Mouse (Mus musculus) cerebellum, adult 18-20 months (tissue): ENCODE data around the gene Sart1.

ENCODE experiments used
- DNase-seq, 2 experiments: peaks; one replicate each; pipeline ENCODE4 v3.0.0; 2021

The Sart1 gene

DNA sequence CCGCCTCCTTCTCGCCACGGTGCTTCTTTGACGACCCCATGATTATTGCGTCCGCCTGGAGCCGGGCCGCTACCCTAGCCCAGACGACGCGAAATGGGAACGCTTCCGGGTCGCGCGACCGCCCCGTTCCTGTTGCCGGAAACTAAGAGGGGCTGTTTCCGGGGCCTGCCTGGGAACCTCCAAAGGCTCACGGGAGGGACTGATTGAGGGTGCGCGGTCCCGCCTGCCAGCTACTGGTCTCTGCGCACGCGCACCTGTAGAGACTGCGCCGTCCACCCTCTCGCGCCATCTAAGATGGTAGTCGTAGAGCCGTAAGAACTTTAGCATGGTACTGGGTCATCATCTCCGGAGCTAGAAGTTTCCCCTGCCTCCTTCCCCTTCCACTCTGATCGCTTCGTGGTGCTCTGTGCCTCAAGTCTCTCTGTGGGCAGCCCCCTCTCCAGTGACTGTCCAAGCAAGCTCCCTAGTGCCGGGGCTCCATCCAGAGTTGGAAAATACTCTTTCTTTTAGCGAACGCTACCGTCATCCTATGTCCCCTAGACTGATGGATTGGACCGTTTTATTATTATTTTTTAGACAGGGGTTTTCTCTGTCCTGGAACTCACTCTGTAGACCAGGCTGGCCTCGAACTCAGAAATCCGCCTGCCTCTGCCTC is at the start of gene Sart1:
TSS of gene Sart1 (minus strand) at position 116 of the 655 bp plus-strand sequence.
- DNase-seq, result peak; percentile 96 to 97

DNA sequence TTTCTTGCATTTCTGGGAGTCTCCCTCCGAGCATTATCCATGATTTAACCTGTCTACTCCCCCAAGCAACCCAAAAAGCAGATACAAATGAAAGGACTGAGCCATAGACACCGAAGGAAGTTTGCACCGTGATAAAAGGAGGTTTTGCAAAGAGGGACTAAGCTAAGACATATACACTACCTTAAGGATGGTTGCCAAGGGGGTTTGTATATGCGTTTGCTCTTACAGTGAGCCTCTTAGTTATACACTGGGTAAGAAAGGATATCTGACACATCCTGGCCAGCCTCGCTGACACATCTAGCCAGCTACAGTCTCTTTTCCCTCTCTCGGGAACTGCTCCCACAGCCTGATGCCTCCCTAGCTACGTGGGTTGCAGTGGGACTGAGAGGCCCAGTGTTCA is 45.4 kb upstream of the Sart1 start:
- no peak for DNase-seq

DNA sequence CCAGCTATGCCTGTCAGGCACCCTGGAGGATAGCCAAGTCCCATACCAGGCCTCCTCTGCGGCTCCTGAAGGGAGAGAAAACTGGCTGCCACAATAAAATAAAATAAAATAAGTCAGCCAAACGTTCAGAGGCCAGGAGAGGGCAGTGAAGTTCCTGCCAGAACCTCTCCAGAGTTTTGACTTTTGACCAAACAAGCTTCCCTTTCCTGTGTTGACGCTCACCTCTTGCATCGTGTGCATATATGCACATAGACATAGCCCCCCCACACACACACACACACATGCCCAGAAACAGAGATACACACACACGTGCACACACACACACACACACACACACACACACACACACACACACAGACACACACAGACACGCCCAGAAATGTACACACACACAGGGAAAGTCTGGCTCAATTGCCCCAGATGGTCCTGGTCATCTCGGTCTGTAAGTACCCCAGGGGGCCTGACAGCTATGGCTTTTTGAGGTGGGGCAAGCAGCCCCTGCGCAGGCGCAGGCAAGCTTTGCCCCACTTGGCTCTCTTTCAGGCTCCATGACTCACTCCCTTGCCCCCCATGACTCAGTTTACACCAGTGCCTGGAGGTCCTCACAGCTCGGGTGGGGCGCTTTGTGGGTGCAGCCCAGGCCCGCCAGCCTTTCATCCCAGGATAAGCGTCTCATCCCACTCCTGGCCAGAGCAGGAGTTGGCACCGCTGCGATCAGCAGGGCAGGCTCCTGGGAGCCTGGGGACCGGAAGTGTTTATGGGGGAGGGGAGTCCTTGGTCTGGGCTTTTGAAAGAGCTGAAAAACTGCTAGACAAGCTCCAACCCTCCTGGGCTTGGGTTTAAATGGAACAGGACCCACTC is 44.7 kb upstream of the Sart1 start:
- DNase-seq, result peak; percentile 46 to 47

DNA sequence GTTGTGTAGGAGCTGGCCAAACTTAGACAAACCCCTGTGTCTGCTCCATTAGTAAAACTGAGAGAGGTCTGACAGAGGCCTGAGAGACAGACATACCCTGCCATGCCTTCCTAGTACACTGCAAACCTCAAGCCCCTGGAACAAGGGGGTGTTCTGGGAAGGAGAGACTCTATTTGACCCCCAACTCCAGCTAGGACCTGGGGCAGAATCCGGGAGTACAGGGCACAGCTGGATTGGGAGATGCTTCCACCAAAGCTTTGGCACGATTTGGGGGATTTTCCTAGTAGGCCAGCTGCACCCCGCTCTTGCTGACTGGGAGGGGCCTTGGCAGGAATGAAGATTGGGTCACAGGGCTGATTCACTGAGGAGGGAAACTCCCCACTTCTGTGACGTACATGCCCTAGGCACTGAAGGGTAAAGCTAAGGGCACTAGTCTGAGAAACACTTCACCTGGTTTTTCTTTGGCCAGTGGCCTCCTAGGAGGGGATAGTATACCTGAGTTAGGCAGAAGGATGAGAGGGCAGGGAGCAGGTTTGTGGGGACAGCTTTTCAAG is 43.5 kb upstream of the Sart1 start:
- no peak for DNase-seq

DNA sequence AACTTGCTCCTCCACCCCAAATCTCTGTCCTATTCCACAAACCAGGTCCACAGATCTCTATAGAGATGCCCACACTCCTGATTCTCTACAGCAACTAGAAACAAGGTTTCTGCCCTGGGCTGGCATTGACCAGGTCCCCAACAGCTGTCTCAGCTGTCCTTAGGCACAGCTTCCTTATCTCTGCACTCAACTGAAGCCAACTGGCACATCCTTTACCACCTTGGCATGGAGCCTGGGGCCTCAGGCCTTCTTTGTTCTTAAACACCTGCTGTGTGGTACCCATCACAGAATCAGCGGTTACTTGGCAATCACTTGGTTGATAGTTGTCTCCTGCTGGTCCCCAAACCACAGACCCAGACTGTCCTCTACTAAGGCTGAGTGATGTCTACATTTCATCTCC is 41.9 kb upstream of the Sart1 start:
- no peak for DNase-seq

DNA sequence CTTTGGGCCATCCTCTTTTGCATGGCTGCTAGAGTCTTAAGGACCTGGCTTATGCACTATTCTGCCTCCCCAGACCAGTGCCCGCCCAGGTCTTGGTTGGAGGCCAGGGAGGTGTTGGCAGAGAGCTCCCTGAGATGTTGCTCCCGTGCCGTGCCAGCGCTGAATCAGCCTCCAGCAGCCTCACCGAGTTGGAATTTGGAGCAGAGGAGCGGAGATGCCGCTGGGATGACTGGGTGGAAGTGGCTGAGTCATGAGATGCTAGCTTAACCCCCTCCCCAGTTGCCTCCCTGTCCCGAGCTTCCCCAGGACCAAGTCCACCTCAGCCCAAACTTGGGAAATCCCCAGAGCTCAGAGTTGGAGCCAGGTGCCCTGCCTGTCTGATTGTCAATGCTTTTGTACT is 41.3 kb upstream of the Sart1 start:
- DNase-seq, result peak; percentile 70 to 76

DNA sequence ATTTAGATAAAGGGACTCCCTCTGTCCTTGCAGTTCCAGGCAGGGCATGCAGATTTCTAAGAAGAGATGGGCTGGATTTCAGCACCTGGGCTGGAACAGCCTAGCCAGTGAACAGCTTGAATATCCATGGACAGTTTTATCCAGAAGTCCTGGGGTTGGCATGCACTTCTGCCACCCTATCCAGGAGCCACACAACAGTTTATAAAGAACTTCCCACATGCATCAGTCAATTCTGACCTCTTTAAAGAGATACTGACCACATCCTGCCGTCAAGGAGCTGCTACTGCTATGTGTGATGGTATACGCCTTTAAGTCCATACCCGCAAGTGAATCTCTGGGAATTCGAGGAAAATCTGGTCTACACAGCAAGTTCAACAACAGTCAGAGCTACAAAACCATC is 40.7 kb upstream of the Sart1 start:
- no peak for DNase-seq

DNA sequence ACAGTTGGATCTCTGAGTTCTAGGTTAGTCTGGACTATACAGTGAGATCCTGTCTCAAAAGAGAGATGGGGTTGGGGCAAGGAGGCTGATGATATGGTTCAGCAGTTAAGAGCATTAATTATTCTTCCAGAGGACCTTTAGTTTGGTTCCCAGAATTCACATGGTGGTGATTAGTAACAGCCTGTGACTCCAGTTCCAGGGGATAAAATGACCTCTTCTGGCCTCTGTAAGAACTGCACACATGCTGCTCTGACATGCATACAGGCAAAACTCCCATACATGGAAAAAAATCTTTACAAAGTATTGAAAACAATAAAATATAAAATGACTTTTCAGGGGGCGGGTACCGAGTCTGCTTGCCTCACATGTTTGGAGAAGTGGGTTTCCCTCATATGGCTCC is 39.6 kb upstream of the Sart1 start:
- DNase-seq, result peak; percentile 37 to 48

DNA sequence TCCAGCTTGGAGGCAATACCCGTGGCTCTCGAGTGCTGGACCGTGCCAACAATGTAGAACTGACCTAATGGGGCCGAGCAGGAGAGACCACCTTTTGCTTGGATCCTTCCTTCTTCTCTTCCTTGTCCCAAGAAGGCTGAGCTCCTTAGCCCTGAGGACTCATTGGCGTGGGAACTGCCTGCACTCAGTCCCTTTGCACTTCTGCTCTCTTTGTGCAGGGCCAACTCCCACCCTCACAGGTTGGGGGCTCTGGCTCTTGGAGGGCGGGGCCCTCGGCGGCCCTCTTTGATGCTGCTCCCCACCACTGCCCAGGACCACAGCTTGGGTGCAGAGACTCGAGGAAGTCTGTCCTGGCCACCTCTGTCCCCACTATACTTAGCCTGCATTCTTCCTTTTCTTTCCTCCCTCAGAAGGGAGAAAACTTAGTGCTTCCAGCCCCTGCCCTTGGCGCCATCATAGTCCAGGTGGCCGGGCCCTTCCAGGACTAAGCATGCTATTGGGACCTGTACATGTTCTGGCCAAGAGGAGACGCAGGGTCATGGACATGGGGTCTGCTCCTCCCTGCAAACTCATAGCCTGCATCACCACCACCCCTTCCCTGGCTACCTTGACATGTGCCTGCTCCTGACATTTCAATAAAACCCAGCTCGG is 38.3 kb upstream of the Sart1 start:
- no peak for DNase-seq

DNA sequence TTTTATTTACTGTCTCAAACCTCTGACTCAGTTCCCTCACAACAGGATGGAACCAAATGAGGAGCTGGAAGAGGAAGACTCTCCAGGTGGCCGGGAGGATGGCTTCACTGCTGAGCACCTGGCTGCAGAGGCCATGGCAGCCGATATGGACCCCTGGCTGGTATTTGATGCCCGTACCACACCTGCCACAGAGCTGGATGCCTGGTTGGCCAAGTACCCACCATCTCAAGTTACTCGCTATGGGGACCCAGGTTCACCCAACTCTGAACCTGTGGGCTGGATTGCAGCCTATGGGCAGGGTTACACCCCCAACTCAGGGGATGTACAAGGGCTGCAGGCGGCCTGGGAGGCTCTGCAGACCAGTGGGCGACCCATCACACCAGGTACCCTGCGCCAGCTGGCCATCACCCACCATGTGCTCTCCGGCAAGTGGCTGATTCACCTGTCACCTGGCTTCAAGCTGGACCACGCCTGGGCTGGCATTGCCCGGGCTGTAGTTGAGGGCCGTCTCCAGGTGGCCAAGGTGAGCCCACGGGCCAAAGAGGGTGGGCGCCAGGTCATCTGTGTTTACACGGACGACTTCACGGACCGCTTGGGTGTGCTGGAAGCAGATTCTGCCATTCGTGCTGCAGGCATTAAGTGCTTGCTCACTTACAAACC is 37.5 kb upstream of the Sart1 start:
- peak; percentile 13 to 36 for DNase-seq

DNA sequence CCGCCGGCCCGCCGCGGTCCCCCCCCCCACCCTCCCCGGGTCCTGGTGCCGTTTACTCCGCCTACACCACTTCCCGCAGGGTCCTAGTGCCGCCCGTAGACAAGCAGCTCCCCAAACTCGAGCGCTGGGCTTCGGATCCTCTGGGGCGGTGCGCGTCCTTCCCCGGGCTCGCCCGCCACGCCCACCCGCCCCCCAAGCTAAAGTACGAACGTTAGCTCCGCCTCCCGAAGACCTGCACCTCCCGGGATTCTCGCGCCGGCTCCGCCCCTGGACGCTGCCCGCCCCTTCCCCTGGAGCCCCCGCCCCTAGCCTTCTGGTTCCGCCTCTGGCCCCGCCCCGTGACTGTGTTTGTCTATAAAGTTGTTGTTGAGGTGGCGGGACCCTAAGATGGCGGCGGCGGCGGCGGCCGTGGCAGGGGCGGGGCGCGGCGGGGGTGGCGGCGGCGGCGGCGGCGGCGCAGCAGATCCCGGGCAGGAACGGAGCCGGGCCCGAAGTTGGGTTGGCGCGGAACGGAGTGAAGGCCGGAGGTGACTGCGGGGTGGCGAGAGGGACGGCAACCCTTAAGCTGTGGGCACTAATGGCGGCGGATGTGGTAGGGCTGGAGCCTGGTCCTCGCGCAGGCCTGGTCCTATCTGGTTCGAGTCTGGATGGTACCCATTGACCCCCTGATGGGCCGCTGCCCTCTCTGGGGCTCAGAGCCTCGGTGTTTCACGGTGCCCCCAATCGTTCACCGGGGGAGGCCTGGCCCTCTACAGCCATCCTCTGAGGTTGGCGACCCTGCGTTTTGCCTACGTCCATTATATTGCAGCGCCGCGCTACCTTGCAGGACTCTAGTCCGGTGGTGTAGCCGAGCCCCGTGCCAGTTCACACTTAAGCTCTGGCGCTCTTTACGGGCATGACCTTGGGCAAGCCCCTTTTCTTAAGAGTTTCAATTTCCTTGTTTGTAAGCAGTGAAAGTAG is 36.6 kb upstream of the Sart1 start, which contains the start of the genes Drap1 and AI837181:
TSS of gene Drap1 (minus strand) at position 198 of the 960 bp plus-strand sequence.
TSS of gene AI837181 (plus strand) at position 363 of the 960 bp plus-strand sequence.
- DNase-seq, result peak; percentile 95

DNA sequence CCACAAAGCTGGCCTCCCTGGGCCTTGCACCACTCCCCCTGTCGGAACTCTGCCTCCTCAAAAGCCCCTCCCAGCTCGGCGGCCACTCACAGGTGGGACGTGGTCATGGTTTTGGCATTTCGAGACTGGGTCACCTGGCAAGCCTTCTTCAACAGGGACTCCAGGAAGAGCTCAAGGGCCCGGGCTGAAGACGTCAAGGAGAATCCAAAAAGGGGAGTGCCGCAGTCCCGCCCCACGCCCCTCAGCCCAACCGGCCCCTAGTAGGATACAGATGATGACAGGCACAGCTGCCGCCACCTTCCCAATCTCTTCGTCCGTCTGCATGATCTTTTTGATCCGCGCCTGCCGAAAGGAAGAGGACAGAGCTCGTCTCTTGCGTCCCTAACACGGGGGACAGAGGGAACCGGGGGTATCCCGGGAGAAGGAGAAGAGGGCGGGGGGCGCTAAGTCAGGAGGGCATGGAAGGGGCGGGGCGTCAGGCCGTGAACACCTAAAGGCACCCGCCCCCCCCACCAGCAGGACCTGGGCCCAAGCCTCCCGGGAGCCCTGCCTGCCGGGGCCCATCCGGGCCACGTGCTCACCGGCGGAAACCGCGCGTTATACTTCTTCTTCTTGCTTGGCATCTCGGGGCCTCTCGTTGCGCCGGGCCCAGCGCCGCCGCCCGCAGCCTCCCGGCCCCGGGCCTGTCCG is 35.7 kb upstream of the Sart1 start:
- peak; percentile 77 to 82 for DNase-seq

DNA sequence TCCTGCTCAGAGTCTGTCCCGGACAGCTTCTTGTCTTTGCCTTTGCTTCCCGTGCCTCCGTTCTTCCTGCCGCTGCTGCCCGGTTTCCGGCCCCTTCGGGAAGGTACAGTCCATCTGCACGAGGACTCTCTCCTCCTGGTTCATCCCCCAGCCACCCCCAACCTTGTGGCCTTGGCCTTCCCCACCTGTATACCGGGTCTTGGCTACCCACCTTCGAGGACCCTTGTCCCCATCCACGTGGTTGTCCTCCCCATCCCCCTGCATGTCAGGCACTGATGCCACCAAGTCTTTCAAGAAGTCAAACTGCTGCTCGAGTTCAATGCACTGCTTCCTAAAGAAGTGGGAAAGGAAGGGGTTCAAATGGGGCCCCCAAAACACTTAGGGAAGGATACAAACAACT is 35.1 kb upstream of the Sart1 start:
- peak; percentile 22 to 31 for DNase-seq

DNA sequence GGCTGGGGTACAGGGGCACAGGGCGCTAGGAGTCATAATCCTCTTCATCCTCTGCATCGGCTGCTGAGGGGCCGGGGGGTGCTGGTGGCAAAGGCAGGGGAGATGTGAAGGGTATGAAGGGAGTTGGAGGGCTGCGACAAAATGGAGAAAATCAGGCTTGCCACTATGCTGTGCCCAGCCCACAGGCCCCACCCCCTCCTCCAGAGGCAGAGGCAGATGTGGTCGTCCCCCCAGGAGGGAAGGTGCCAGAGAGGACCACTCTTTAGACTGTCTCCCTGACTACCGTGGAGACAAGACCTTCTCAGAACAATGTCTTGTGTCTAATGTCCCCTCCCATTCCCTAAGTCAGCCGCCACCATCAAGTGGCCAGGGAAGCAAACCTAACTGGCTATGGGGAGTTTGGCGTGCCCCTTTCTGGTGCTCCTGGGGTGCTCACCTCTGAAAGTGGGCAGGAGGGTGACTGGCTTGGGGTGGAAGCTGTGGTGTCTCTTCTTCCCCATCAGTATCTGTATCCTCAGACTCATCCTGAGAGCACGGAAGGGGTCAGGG is 34.5 kb upstream of the Sart1 start:
- DNase-seq, result peak in 1 of 2 experiments; percentile 17

DNA sequence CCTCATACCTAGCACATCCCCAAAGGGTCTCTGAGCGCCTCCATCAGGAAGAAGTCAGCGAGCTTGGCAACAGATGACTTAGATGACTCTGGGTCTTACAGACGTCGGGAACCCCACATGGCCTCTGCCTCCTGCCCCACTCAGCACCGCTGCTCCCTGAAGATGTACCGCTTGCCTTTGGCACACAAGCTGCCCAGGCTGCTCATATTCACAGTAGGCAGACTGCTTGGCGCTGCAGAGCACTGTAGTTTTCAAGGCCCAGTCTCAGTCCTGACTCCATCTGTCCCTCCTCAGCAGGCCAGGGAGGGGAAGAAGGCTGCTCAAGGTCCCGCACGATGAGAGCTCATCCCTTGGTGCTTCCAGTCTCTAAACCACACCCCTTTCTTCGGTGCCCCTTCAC is 33.8 kb upstream of the Sart1 start:
- peak; percentile 46 to 57 for DNase-seq

DNA sequence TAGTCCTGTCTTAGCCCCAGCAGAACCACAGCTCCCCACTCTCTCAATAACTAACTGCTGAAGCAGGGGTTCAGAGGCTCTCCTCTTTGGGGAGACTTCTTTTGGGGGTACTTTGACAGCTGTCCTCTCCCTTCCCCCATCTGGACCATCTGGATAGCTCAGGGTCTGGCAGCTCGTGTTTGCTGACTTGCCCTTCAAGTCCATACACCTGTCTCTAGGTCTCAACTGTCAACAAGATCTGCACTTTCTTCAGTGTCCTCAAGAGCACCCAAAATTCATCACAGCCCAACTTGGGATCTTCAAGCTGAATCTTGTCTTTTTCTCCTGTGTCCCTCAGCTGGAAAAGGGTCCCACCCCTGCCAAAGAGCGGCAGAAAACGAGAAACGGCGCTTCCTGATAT is 33.3 kb upstream of the Sart1 start:
- DNase-seq, result no peak

DNA sequence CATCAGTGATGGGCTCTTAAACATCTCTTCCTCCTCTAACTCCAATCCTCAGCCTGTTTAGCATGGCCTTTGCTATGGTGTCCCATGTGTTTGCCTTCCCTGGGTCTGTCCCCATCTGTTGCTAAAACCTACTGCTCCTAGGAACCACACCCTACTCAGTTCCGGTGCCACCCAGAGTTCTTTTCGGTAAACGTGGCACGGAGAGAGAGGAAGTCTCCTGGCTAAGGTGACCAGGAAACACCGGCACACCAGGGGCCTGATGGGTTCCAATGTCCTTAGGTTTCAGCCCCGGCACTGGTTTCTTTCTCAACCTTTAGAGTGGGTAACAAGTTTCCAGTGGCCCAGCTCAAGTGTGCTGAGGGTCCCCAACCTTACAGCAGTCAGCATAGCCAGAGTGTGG is 32.1 kb upstream of the Sart1 start:
- DNase-seq, result no peak

DNA sequence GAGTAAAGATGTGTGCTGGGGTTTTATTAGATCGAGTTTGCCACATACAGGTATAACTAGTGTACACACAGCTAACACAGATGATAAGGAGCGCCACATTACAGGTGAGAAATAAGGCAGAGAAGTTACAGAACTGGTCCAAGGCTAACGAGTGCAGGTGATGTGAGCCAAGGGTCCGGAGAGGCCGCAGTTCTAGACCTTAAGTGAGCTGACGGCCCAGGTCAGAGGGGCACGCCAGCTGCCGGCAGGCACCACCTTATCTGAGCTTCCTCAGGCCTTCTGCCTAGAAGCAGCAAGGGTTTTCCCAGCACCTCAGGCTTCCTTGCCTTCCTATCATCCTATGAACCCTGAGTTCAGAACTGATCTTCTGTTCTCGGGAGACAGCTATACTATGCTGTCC is 31.1 kb upstream of the Sart1 start:
- DNase-seq, result no peak

DNA sequence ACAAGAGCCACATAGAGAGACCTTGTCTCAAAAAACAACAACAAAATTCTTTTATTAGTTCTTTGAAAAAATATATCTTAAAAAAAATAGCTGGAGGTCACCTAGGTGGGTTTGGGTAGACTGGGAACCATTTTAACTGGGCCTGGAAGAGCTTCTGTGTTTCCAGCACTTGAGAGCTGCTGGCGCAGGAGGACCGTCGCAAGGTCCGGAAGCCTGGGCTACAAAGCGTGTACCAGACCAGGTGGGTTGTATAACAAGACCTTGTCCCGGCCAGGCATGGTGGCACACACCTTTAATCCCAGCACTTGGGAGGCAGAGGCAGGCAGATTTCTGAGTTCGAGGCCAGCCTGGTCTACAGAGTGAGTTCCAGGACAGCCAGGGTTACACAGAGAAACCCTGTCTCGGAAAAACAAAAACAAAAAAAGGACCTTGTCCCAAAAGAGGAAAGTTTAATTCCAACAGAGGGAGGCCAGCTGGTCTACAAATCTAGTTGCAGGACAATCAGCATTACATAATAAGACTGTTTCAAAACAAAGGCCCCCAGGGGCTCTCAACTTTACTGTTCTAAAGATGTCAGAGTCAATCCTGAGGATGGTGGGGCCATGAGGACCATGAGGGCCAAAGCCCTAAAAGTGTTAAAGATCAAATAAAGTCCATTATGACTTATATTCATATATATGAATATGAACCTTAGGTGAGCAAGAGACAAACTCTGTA is 30.4 kb upstream of the Sart1 start:
- DNase-seq, result no peak

DNA sequence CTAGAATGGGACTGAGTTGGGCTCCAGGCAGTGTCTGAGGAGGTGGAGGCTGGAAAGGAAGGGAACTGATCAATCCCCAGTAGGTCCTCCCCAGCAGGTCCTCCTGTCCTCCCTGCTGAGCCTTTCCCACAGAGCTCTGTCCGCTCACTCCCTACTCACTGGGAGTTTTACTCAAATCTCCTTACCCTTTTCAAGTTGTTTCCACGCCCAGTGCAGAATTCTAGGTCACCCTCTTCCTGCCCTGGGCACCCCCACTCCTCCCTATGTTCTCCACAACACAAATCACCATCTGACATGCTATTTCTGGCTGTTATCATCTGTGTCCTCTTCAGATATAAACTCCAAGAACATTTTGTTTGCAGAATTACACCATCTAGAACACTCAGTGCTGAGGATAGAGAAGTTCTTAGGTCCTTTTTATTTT is 26.0 kb upstream of the Sart1 start:
- DNase-seq, result no peak
